Mouse (Mus musculus) heart, embryonic 11.5 days (tissue): Measurements from ENCODE around the gene Tjp1. TPM values are rescaled to one million over a fixed set of nuclear protein-coding genes. Genes with fewer than 3 reads are reported as not detected.

Experiments
- ATAC-seq: fragments of 200-750 bp; cut with Nextera tagmentation; replicated peaks from 2 replicates; pipeline ENCODE4 v1.8.0; 2017; ENCODE audit warnings: moderate library complexity; ENCODE audit not compliant: insufficient number of reproducible peaks, low FRiP score, low TSS enrichment
- H3K27ac ChIP-seq: fragments of 300-500 bp; sonication (generic); 2 replicates; pipeline ENCODE4 v1.5.1; 2014; ENCODE audit warnings: mild to moderate bottlenecking, low read depth, low read length
- H3K27me3 ChIP-seq: fragments of 300-500 bp; sonication (generic); 2 replicates; pipeline ENCODE4 v1.6.1; 2014; ENCODE audit warnings: mild to moderate bottlenecking, low read length, mixed read lengths; ENCODE audit not compliant: control insufficient read depth, insufficient read depth
- H3K36me3 ChIP-seq: fragments of 300-500 bp; sonication (generic); 2 replicates; pipeline ENCODE4 v1.6.1; 2014; ENCODE audit warnings: mild to moderate bottlenecking, low read length, moderate library complexity, mixed read lengths; ENCODE audit not compliant: control insufficient read depth, insufficient read depth
- H3K4me1 ChIP-seq: fragments of 300-500 bp; sonication (generic); 2 replicates; pipeline ENCODE4 v1.6.1; 2014; ENCODE audit warnings: low read length; ENCODE audit not compliant: control insufficient read depth, insufficient read depth
- H3K4me2 ChIP-seq: fragments of 300-500 bp; sonication (generic); 2 replicates; pipeline ENCODE4 v1.6.1; 2014; ENCODE audit warnings: mild to moderate bottlenecking, moderate library complexity
- H3K4me3 ChIP-seq: fragments of 300-500 bp; sonication (generic); 2 replicates; pipeline ENCODE4 v1.5.1; 2014; ENCODE audit warnings: low read depth, low read length
- H3K9ac ChIP-seq: fragments of 300-500 bp; sonication (generic); 2 replicates; pipeline ENCODE4 v1.6.1; 2014; ENCODE audit warnings: mild to moderate bottlenecking, low read depth, low read length, moderate library complexity
- H3K9me3 ChIP-seq: fragments of 300-500 bp; sonication (generic); replicated peaks from 2 replicates; pipeline ENCODE4 v1.6.1; 2016; ENCODE audit warnings: low read length; ENCODE audit not compliant: control insufficient read depth
- WGBS: fragments of 180-500 bp; shearing (Covaris S2); extraction: QIAGEN DNeasy Blood & Tissue Kit; methylation state at CpG from one replicate; pipeline ENCODE4 v1.1.7; 2014; ENCODE audit not compliant: insufficient replicate concordance; 5-methylcytosine and 5-hydroxymethylcytosine counted together
- polyA plus RNA-seq: library from polyadenylated mRNA; unstranded; fragments of >200 nt; fragmentation: Nextera tagmentation; extraction: Ambion mirVana; gene quantifications from 2 replicates; pipeline ENCODE4 v1.2.1, GENCODE M21; 2014

Tjp1 gene
- polyA plus RNA-seq, 1 experiment from 2014 or later, result 13.3 TPM

DNA sequence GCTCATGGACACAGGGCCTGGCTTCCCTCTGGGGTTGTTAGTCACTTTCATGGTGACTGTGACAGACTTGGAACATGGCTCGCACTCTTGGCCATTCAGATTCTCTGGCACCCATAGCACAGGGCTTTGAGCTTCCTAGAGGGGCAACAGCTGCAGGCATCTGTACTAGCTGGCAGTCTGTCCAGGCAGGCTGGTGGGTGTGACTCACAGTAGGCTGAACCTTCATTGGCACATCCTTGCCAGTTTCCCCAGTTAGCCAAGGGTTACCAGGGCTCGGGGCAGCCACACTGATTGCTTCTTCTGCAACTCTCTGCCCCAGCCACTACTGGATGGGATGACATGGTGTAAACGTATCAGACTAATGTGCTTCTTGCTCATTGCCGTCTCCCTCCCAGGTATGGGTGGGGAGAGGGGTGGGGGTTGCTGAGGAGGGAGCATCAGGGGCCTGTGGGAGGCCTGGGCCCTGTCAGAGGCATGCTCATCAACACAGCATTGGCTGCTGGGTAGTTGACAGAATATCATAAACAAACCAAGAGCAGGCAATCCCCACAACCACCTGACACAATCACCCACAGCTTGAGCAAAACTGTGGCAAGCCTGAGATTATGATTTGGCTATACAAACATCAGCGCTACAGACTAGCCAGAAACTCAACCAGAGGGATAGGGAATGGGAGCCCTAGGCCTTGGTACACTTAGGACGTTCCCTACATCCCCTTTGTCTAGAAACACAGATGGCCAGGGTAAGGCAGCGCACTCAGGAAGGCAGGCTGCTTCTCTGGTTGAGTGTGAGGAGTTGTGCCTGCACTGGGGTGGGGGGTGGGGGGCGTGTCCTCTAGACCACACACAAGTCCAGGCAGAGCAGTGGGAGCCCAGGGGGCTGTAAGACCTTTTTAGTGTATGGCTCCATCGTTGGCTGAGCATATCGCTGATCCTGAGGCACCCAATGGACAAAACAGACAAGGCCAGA lies 246.4 kb downstream of the Tjp1 start:
- 78% methylated on average over 10 of the region's 10 CpGs for WGBS
- H3K9ac ChIP-seq, result no peak overlapping the region
- H3K9me3 ChIP-seq, result no peaks in the 10 kb centered on the region
- H3K27ac ChIP-seq, result no peak overlapping the region
- H3K4me1 ChIP-seq, result no peaks in the 10 kb centered on the region
- H3K4me2 ChIP-seq, result no peak overlapping the region
- no peaks in the 10 kb centered on the region for H3K36me3 ChIP-seq
- H3K27me3 ChIP-seq, result no peaks in the 10 kb centered on the region; the same call in 1 of the 2 replicates
- no peak overlapping the region for H3K4me3 ChIP-seq
- ATAC-seq, result no peak

DNA sequence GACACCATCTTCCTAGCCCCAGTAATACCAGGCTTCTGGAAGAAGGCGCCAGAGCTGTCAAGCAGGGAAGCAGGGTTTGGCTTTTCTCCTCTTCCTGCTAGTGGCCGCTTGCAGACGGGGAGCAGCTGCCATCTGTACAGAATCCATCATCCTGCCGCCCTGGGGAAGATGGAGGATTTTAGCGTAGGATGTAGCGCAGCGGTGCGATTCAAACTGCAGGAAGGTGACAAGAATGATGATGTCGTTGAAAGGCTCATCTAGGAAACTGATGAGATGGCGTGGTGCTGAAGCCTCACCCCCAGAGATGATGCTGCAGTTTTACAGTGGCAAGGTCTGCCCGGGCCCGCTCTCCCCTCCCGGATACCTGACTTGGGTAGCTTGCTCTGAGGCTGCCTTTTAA lies 248.3 kb downstream of the Tjp1 start:
- no peaks in the 10 kb centered on the region; the same call in 1 of the 2 replicates for H3K27me3 ChIP-seq
- WGBS, result 69% methylated on average over 13 of the region's 13 CpGs
- no peak for ATAC-seq
- no peak overlapping the region for H3K4me2 ChIP-seq
- H3K36me3 ChIP-seq, result no peaks in the 10 kb centered on the region
- H3K4me1 ChIP-seq, result no peaks in the 10 kb centered on the region
- no peak overlapping the region for H3K4me3 ChIP-seq
- H3K9ac ChIP-seq, result no peak overlapping the region
- no peaks in the 10 kb centered on the region for H3K9me3 ChIP-seq
- H3K27ac ChIP-seq, result no peak overlapping the region

DNA sequence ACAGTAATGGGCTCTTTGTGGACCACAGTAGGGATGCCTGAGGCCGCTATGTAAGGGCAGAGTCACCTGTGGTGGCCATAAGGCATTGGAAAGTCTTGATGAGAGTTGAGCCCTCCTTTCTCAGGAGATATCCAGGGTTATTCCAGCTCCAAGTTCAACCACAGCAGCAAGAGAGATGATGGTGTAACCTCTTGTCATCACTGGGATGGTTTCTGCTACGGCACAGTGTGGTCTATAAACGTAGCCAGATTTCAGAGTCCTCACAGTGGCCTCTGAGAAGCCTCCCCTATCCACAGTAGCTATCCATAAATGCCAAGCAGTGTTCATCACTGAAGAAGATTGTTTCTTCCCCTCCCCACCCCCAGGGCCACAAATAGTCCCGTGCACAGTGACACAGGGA lies 251.8 kb downstream of the Tjp1 start:
- no peak for ATAC-seq
- no peaks in the 10 kb centered on the region for H3K27me3 ChIP-seq
- H3K4me1 ChIP-seq, result no peaks in the 10 kb centered on the region
- H3K27ac ChIP-seq, result no peak overlapping the region
- H3K4me2 ChIP-seq, result no peak overlapping the region
- H3K9ac ChIP-seq, result no peak overlapping the region
- WGBS, result 80% methylated on average over 4 of the region's 4 CpGs
- H3K4me3 ChIP-seq, result no peak overlapping the region
- no peaks in the 10 kb centered on the region for H3K9me3 ChIP-seq
- H3K36me3 ChIP-seq, result no peaks in the 10 kb centered on the region

DNA sequence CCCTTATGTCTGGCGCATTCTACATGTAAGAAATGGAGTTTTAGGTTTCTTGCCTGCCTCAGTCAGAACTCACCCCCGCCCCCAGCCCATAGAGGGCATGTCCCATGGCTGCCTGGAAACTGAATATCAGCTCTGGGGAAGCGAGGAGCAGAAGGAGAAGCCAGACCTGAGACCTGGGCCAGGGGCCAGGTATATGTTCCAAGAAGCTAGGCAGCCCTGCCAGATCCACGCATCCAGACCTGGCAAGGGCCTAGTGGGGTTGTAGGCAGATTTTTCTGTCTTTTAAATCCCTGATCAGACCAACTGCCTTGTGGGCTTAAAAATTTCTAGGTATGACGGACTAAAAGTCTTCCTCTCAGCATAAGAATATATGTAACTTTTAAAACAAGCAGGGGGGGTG lies 253.4 kb downstream of the Tjp1 start:
- no peak overlapping the region for H3K4me3 ChIP-seq
- H3K27me3 ChIP-seq, result no peaks in the 10 kb centered on the region
- H3K36me3 ChIP-seq, result no peaks in the 10 kb centered on the region
- no peak for ATAC-seq
- 79% methylated on average over 5 of the region's 5 CpGs for WGBS
- H3K9me3 ChIP-seq, result no peaks in the 10 kb centered on the region
- no peak overlapping the region for H3K9ac ChIP-seq
- no peaks in the 10 kb centered on the region for H3K4me1 ChIP-seq
- no peak overlapping the region for H3K4me2 ChIP-seq
- H3K27ac ChIP-seq, result no peak overlapping the region

DNA sequence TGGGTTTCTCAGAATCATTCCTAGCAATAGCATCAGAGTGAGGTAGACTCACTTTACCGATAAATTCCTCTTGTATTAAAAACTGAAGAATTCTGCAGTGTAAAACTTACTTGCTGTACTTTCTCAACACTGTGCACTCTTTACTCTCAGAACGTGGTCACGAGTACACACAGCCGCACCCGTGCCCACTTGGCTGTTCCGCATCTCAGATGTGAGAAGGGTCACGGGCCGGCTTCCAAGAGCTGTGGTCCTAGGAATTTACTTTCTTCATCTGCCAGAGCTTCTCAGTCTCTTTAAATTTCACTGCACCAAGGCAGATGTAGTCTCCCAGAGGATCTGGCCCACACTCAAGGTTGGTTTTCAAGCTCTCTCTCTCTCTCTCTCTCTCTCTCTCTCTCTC lies 277.9 kb downstream of the Tjp1 start:
- Histone ChIP-seq H3K27me3 (no peaks in the 10 kb centered on the region), H3K4me2 (no peak overlapping the region), H3K4me3 (no peak overlapping the region), H3K36me3 (no peaks in the 10 kb centered on the region), H3K27ac (no peak overlapping the region), H3K9me3 (no peaks in the 10 kb centered on the region; the same call in 1 of the 2 replicates), H3K9ac (no peak overlapping the region), H3K4me1 (no peaks in the 10 kb centered on the region)
- WGBS, result 80% methylated on average over 8 of the region's 8 CpGs
- no peak for ATAC-seq

Other genes with a start within 250 kb of the Tjp1 start
- 18.9 and 19.5 TPM in 2 replicates for gene Tarsl2, start 117.1 kb upstream of the Tjp1 start, polyA plus RNA-seq
- gene Tm2d3, start 163.4 kb upstream of the Tjp1 start, polyA plus RNA-seq, result 48.1 and 49.6 TPM in 2 replicates